Mouse (Mus musculus) fibroblast of lung, adult 2 months (primary cell): Measurements from ENCODE around the gene Usp21.
"Not testable (repeated sequence)": the region's sequence is repeated elsewhere in the genome, so short reads cannot be mapped to it uniquely, and the experiment has no call there.

Experiments used
- DNase-seq: peaks from one replicate; pipeline ENCODE4 v3.0.0-alpha.2; 2011; ENCODE audit warnings: low read depth

Usp21 gene

GRCm38 (mm10) chr1:171241952-171242351 is 45.8 kb downstream of the Usp21 start:
- DNase-seq = not testable (repeated sequence)

GRCm38 (mm10) chr1:171240911-171241310 is 46.9 kb downstream of the Usp21 start:
- no peak for DNase-seq

- no peak for DNase-seq
Measured at GRCm38 (mm10) chr1:171239992-171240744, 47.6 kb downstream of the Usp21 start.

- no peak for DNase-seq
Measured at GRCm38 (mm10) chr1:171238463-171238862, 49.3 kb downstream of the Usp21 start.

GRCm38 (mm10) chr1:171237438-171237837 is 50.4 kb downstream of the Usp21 start:
- no peak for DNase-seq

GRCm38 (mm10) chr1:171235791-171236190 is 52.0 kb downstream of the Usp21 start:
- no peak for DNase-seq

GRCm38 (mm10) chr1:171234538-171234937 is 53.3 kb downstream of the Usp21 start:
- DNase-seq = no peak

GRCm38 (mm10) chr1:171234126-171234525 is 53.7 kb downstream of the Usp21 start, which contains the start of gene Fcer1g:
TSS of gene Fcer1g (minus strand) at chr1:171234365.
- DNase-seq = no peak

- DNase-seq = no peak
Measured at GRCm38 (mm10) chr1:171232800-171233730, 54.7 kb downstream of the Usp21 start.

GRCm38 (mm10) chr1:171232348-171232747 is 55.4 kb downstream of the Usp21 start:
- no peak for DNase-seq
